Mouse (Mus musculus) forebrain, embryonic 10.5 days (tissue): ENCODE data around the gene Ipcef1. TPM values are rescaled to one million over a fixed set of nuclear protein-coding genes. Genes with fewer than 3 reads are reported as not detected.

ENCODE experiments used
- DNase-seq: peaks from one replicate; pipeline ENCODE4 v3.0.0-alpha.2; 2017; ENCODE audit warnings: low spot score; ENCODE audit errors: extremely low spot score
- H3K27ac ChIP-seq: fragments of 300-500 bp; sonication (generic); 2 replicates; pipeline ENCODE4 v1.5.1; 2016; ENCODE audit warnings: mild to moderate bottlenecking
- H3K27me3 ChIP-seq: fragments of 300-500 bp; sonication (generic); 2 replicates; pipeline ENCODE4 v1.6.1; 2016; ENCODE audit warnings: mild to moderate bottlenecking; ENCODE audit not compliant: poor library complexity, severe bottlenecking
- H3K36me3 ChIP-seq: fragments of 300-500 bp; sonication (generic); replicated peaks from 2 replicates; pipeline ENCODE4 v1.6.1; 2016; ENCODE audit warnings: mild to moderate bottlenecking, moderate library complexity
- H3K4me1 ChIP-seq: fragments of 300-500 bp; sonication (generic); 2 replicates; pipeline ENCODE4 v1.6.1; 2016
- H3K4me3 ChIP-seq: fragments of 300-500 bp; sonication (generic); 2 replicates; pipeline ENCODE4 v1.5.1; 2016; ENCODE audit warnings: mild to moderate bottlenecking, moderate library complexity
- H3K9me3 ChIP-seq: fragments of 300-500 bp; sonication (generic); 2 replicates; pipeline ENCODE4 v1.6.1; 2016; ENCODE audit warnings: mild to moderate bottlenecking, moderate library complexity
- WGBS: fragments of 180-500 bp; shearing (Covaris S2); methylation state at CpG from one replicate; pipeline ENCODE4 v1.1.7; 2016; 5-methylcytosine and 5-hydroxymethylcytosine counted together
- polyA plus RNA-seq: library from polyadenylated mRNA; unstranded; fragments of >200 nt; fragmentation: Nextera tagmentation; extraction: Ambion mirVana; gene quantifications from 2 replicates; pipeline ENCODE4 v1.2.1, GENCODE M21; 2016

The Ipcef1 gene
- polyA plus RNA-seq, 1 experiment from 2014 or later = 0.26 TPM

- Histone ChIP-seq H3K4me1 (no peaks in the 10 kb centered on the region), H3K27ac (no peak overlapping the region), H3K9me3 (no peaks in the 10 kb centered on the region), H3K4me3 (no peak overlapping the region), H3K27me3 (no peaks in the 10 kb centered on the region), H3K36me3 (no peaks in the 10 kb centered on the region)
- 93% methylated on average over 7 of the region's 7 CpGs for WGBS
- no peak for DNase-seq
These were observed 10.7 kb upstream of the Ipcef1 start for GRCm38 (mm10) chr10:7062993-7063392.

GRCm38 (mm10) chr10:7060326-7060725, 8.0 kb upstream of the Ipcef1 start:
- Histone ChIP-seq H3K27ac (no peak overlapping the region), H3K36me3 (no peaks in the 10 kb centered on the region), H3K4me1 (no peaks in the 10 kb centered on the region), H3K27me3 (no peaks in the 10 kb centered on the region), H3K9me3 (no peaks in the 10 kb centered on the region), H3K4me3 (no peak overlapping the region)
- WGBS = 71% methylated on average over 5 of the region's 5 CpGs
- DNase-seq = no peak

DNA sequence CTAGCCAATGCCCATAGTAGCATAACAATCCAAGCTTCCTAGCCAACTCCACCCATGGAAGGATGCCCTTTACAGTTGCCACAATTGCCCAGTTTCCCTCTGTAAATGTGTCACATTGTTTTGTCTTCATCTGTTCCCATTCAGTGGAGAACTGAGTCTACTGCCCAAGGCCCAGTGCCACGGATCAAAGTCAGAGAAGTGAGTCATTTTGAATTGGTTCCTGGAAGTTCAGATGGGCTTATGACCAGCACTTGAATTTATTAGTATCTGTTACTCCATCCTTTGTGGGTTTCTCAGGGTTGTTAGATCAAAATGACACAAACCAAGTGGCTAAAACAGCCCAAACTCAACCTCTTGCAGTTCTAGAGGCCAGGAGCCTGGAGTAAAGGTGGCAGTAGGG, 5.3 kb upstream of the Ipcef1 start:
- WGBS = 89% methylated on average over 1 of the region's 1 CpGs

GRCm38 (mm10) chr10:7054560-7055205, 2.4 kb upstream of the Ipcef1 start:
- H3K4me3 ChIP-seq = no peak overlapping the region
- no peaks in the 10 kb centered on the region for H3K27me3 ChIP-seq
- no peak for DNase-seq
- no peaks in the 10 kb centered on the region for H3K36me3 ChIP-seq
- H3K4me1 ChIP-seq = peaks cover 10% of the 10 kb centered on the region
- H3K9me3 ChIP-seq = no peaks in the 10 kb centered on the region
- 79% methylated on average over 6 of the region's 6 CpGs for WGBS
- H3K27ac ChIP-seq = no peak overlapping the region

More for the DNA sequence above, 5.3 kb upstream of the Ipcef1 start:
- H3K27me3 ChIP-seq = no peaks in the 10 kb centered on the region
- no peaks in the 10 kb centered on the region for H3K9me3 ChIP-seq
- peaks cover 5% of the 10 kb centered on the region for H3K4me1 ChIP-seq
- DNase-seq = no peak
- no peaks in the 10 kb centered on the region for H3K36me3 ChIP-seq
- H3K4me3 ChIP-seq = no peak overlapping the region
- no peak overlapping the region for H3K27ac ChIP-seq

GRCm38 (mm10) chr10:7049901-7050300, 2.4 kb downstream of the Ipcef1 start:
- WGBS = 84% methylated on average over 3 of the region's 3 CpGs
- H3K4me1 ChIP-seq = peaks cover 10% of the 10 kb centered on the region
- no peak for DNase-seq
- H3K4me3 ChIP-seq = no peak overlapping the region
- H3K27me3 ChIP-seq = no peaks in the 10 kb centered on the region
- no peaks in the 10 kb centered on the region for H3K36me3 ChIP-seq
- no peak overlapping the region for H3K27ac ChIP-seq
- H3K9me3 ChIP-seq = no peaks in the 10 kb centered on the region

- 95% methylated on average over 2 of the region's 2 CpGs for WGBS
- Histone ChIP-seq H3K4me3 (no peak overlapping the region), H3K4me1 (peaks cover 9% of the 10 kb centered on the region), H3K9me3 (no peaks in the 10 kb centered on the region), H3K36me3 (no peaks in the 10 kb centered on the region), H3K27me3 (no peaks in the 10 kb centered on the region), H3K27ac (no peak overlapping the region)
- DNase-seq = no peak
These were observed 4.4 kb downstream of the Ipcef1 start for GRCm38 (mm10) chr10:7047919-7048291.

DNA sequence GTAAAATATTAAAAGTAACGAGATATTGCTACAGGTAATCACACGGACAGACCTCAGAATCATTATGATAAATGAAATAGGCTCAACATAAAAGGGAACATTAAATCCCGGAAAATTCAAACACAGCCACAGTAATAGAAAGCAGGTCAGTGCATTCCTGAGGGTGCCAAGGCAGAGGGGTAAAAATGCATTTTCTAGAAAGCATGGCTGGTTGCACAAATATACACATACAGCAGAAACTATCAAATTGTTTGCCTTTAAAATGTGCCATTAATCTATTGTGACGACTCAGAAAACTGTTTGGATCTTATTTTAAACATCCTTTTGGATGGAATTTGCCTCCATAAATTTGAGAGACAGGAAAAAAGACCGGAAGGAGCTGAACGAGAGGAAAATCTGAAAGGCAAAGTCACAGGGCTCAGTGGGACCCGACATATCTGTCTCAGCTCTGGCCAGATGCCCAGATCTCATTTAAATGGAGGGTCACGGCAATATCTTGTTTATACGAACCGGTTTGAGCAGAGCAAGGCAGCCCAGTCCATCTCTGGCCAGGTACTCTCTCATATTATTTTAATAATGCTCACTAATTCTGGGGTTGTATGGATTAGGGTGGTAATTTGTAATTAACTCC, 4.9 kb downstream of the Ipcef1 start:
- peaks cover 4% of the 10 kb centered on the region for H3K4me1 ChIP-seq
- WGBS = 87% methylated on average over 10 of the region's 10 CpGs
- no peak overlapping the region for H3K4me3 ChIP-seq
- DNase-seq = no peak
- H3K36me3 ChIP-seq = no peaks in the 10 kb centered on the region
- no peak overlapping the region for H3K27ac ChIP-seq
- H3K9me3 ChIP-seq = no peaks in the 10 kb centered on the region
- H3K27me3 ChIP-seq = no peaks in the 10 kb centered on the region

DNA sequence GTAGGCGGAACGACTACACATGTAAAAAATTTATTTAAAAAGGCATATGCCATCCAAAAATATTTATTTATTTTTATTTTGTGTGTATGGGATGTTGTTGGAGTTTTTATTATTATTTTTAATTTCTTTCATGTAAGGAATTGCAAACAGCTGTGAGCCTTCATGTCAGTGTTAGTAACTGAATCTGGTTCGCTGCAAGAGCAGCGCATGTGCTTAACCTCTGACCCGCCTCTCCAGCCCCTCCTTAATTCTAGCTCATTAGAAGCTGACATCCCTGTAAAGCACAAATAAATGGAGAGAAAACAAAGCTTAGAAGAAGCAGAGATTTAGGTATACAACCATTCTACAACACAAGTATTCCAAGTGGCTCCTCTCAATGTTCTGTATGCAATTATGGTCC, 8.4 kb downstream of the Ipcef1 start:
- Histone ChIP-seq H3K4me1 (no peaks in the 10 kb centered on the region), H3K9me3 (no peaks in the 10 kb centered on the region), H3K36me3 (no peaks in the 10 kb centered on the region), H3K27me3 (no peaks in the 10 kb centered on the region), H3K4me3 (no peak overlapping the region), H3K27ac (no peak overlapping the region)
- DNase-seq = no peak
- WGBS = 75% methylated on average over 5 of the region's 5 CpGs

DNA sequence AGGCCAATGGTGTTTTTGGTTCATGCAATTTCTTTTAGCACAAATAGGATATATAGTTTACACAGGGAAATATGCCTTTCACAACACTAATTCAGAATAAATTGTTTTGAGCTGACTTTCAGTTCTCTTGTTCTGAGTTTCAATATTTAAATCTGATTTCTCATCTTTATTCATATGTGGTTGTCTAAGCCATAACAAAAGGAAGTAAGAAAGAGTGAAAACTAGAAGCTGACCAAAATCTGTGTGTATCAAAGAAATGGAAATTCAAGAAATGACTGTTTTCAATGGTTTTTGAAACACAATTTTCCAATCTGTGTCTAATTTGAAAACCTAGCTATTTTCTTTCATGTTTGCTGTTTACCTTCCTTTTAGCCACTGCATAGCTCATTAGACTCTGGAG, 11.2 kb downstream of the Ipcef1 start:
- no peaks in the 10 kb centered on the region for H3K36me3 ChIP-seq
- no peaks in the 10 kb centered on the region for H3K9me3 ChIP-seq
- no peak overlapping the region for H3K27ac ChIP-seq
- H3K4me3 ChIP-seq = no peak overlapping the region
- H3K27me3 ChIP-seq = no peaks in the 10 kb centered on the region
- DNase-seq = no peak
- no peaks in the 10 kb centered on the region for H3K4me1 ChIP-seq

GRCm38 (mm10) chr10:7037194-7037593, 15.1 kb downstream of the Ipcef1 start:
- no peak for DNase-seq
- H3K4me1 ChIP-seq = no peaks in the 10 kb centered on the region
- H3K27me3 ChIP-seq = no peaks in the 10 kb centered on the region
- H3K4me3 ChIP-seq = no peak overlapping the region
- no peak overlapping the region for H3K27ac ChIP-seq
- no peaks in the 10 kb centered on the region for H3K9me3 ChIP-seq
- WGBS = 94% methylated on average over 5 of the region's 5 CpGs
- H3K36me3 ChIP-seq = no peaks in the 10 kb centered on the region

- no peaks in the 10 kb centered on the region for H3K4me1 ChIP-seq
- WGBS = 90% methylated on average over 12 of the region's 12 CpGs
- no peaks in the 10 kb centered on the region for H3K36me3 ChIP-seq
- no peaks in the 10 kb centered on the region for H3K27me3 ChIP-seq
- no peak overlapping the region for H3K4me3 ChIP-seq
- no peaks in the 10 kb centered on the region for H3K9me3 ChIP-seq
- H3K27ac ChIP-seq = no peak overlapping the region
- DNase-seq = no peak
These were observed 16.7 kb downstream of the Ipcef1 start for GRCm38 (mm10) chr10:7035547-7035946.

DNA sequence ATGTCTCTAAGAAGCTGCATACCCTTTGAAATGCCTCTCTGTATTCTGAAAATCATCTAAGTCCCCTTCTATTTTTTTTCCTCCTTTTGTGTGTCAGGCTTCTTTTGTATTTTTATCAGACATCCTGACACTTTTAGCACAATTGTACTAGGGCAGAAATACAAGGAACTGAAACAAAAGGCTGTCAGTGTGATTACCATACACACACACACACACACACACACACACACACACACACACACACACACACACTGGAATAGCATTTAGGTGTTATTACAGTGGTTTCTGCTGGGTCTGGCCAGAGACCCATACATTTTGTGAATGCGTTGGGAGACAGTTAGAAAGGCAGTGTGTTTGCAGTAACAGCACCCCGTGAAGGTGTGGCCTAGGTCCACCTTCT, 18.8 kb downstream of the Ipcef1 start:
- Histone ChIP-seq H3K36me3 (no peaks in the 10 kb centered on the region), H3K27ac (no peak overlapping the region), H3K27me3 (no peaks in the 10 kb centered on the region), H3K4me1 (no peaks in the 10 kb centered on the region), H3K9me3 (no peaks in the 10 kb centered on the region), H3K4me3 (no peak overlapping the region)
- WGBS = 91% methylated on average over 2 of the region's 2 CpGs
- no peak for DNase-seq

- Histone ChIP-seq H3K27me3 (no peaks in the 10 kb centered on the region), H3K27ac (no peak overlapping the region), H3K9me3 (no peaks in the 10 kb centered on the region), H3K4me3 (no peak overlapping the region), H3K4me1 (no peaks in the 10 kb centered on the region), H3K36me3 (no peaks in the 10 kb centered on the region)
- 68% methylated on average over 1 of the region's 1 CpGs for WGBS
- no peak for DNase-seq
These were observed 27.2 kb downstream of the Ipcef1 start for GRCm38 (mm10) chr10:7025028-7025427.

GRCm38 (mm10) chr10:7020551-7020950, 31.7 kb downstream of the Ipcef1 start:
- no peak for DNase-seq
- Histone ChIP-seq H3K36me3 (no peaks in the 10 kb centered on the region), H3K4me3 (no peak overlapping the region), H3K27ac (no peak overlapping the region), H3K4me1 (no peaks in the 10 kb centered on the region), H3K9me3 (no peaks in the 10 kb centered on the region), H3K27me3 (no peaks in the 10 kb centered on the region)
- WGBS = 95% methylated on average over 9 of the region's 9 CpGs
